Mouse (Mus musculus): ENCODE results near the gene Eid3. TPM values are rescaled to one million over a fixed set of nuclear protein-coding genes. Genes with fewer than 3 reads are reported as not detected.

Gene Eid3
- total and polyA plus RNA-seq, 3 experiments = 1.4 to 3.5 (median 1.5) TPM

GRCm38 (mm10) chr10:82897936-82898335 is 31.5 kb downstream of the Eid3 start:
- Histone ChIP-seq H3K9ac (ENCODE audit: insufficient read depth, low read depth) (no peak overlapping the region), H3K27me3 (replicated peaks) (no peaks in the 10 kb centered on the region), H3K4me1 (ENCODE audit: control insufficient read depth in 1 of 2, insufficient read depth in 2 of 2) (peaks cover 0 to 16% of the 10 kb centered on the region in 2 experiments; a peak in 2 of 4 replicates), H3K9me3 (replicated peaks; ENCODE audit: low read length) (peaks cover 4% of the 10 kb centered on the region), H3K4me2 (ENCODE audit: insufficient read depth, low read depth, poor library complexity, severe bottlenecking) (no peak overlapping the region), H3K36me3 (replicated peaks in 1 of 2; ENCODE audit: control insufficient read depth in 1 of 2, insufficient read depth in 1 of 2, low read length in 1 of 2) (peaks cover 41 to 62% of the 10 kb centered on the region in 2 experiments), H3K27ac (ENCODE audit: insufficient read depth, low read depth) (no peak overlapping the region), H3K79me2 (replicated peaks; ENCODE audit: control insufficient read depth, extremely low read depth, insufficient read depth, poor library complexity, severe bottlenecking) (no peaks in the 10 kb centered on the region), H3K4me3 (replicated peaks in 1 of 3; ENCODE audit: low read depth in 2 of 3, low read length in 2 of 3, poor library complexity in 1 of 3) (no peak overlapping the region)
- dilution Hi-C loops (cut with MboI; ENCODE audit: extremely low pct_ligation_motif_present, extremely low pct_unique_long_range_greater_than_20kb, low sequenced_read_pairs) (no loop called here), in situ Hi-C loops (cut with MboI; ENCODE audit: low pct_ligation_motif_present, low pct_unique_long_range_greater_than_20kb, low sequenced_read_pairs) (no loop called here)
- TF ChIP-seq JUND (conservative IDR thresholded peaks at IDR 0.05; ENCODE audit: low read depth, low read length) (no peak), UBTF (IDR thresholded peaks at IDR 0.05; ENCODE audit: low read depth, low read length) (no peak), RAD21 (IDR thresholded peaks at IDR 0.05; ENCODE audit: low read depth, low read length) (no peak), POLR2AphosphoS2 (IDR thresholded peaks at IDR 0.05; ENCODE audit: low read depth, low read length) (no peak), CTCF (conservative IDR thresholded peaks at IDR 0.05 in 1 of 2, IDR thresholded peaks at IDR 0.05 in 1 of 2; ENCODE audit: low read depth in 2 of 2, low read length in 2 of 2) (no peak), MEF2A (IDR thresholded peaks at IDR 0.05; ENCODE audit: borderline replicate concordance, low read depth, low read length) (no peak), USF1 (IDR thresholded peaks at IDR 0.05; ENCODE audit: low read depth, low read length) (no peak), IRF4 (IDR thresholded peaks at IDR 0.05; ENCODE audit: low read depth, low read length) (no peak), JUN (IDR thresholded peaks at IDR 0.05; ENCODE audit: insufficient read depth, low read depth, low read length) (no peak), KAT2A (IDR thresholded peaks at IDR 0.05; ENCODE audit: insufficient replicate concordance, low read length) (no peak)
- no peak for DNase-seq (ENCODE audit: extremely low read depth)

DNA sequence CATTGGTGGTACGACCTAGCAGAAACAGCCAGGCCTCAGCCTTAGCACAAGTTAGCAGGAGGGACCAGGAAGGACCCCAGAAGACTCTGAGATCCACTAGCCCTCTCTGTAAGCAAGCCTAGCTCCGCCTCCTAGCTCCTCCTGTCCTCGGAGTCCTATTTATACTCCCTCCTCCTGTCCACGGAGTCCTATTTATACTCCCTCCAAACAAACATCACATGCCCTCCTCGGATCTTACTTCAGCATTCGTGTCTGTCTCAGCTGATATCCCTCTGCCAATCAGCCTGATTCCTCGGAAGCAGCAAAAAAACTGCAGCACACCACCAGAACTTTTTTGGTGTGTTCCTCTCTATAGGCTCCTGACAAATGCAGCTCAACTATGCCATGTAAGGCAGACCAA is 32.5 kb downstream of the Eid3 start:
- peaks cover 5 to 24% of the 10 kb centered on the region in 2 experiments for H3K4me1 ChIP-seq (ENCODE audit: control insufficient read depth in 1 of 2, insufficient read depth in 2 of 2)
- peaks cover 4% of the 10 kb centered on the region for H3K9me3 ChIP-seq (replicated peaks; ENCODE audit: low read length)
- no peak for DNase-seq (ENCODE audit: extremely low read depth)
- dilution Hi-C loops (cut with MboI; ENCODE audit: extremely low pct_ligation_motif_present, extremely low pct_unique_long_range_greater_than_20kb, low sequenced_read_pairs) = no loop called here
- TF ChIP-seq PAX5 (IDR thresholded peaks at IDR 0.05; ENCODE audit: low read length) (no peak), JUN (IDR thresholded peaks at IDR 0.05; ENCODE audit: insufficient read depth, low read depth, low read length) (no peak), UBTF (IDR thresholded peaks at IDR 0.05; ENCODE audit: low read depth, low read length) (no peak), RAD21 (IDR thresholded peaks at IDR 0.05; ENCODE audit: low read depth, low read length) (no peak), CHD1 (IDR thresholded peaks at IDR 0.05; ENCODE audit: low read depth, low read length) (no peak)
- no peaks in the 10 kb centered on the region for H3K79me2 ChIP-seq (replicated peaks; ENCODE audit: control insufficient read depth, extremely low read depth, insufficient read depth, poor library complexity, severe bottlenecking)
- H3K4me3 ChIP-seq (replicated peaks in 1 of 3; ENCODE audit: low read depth in 2 of 3, low read length in 2 of 3, poor library complexity in 1 of 3) = no peak overlapping the region
- H3K9ac ChIP-seq (ENCODE audit: insufficient read depth, low read depth) = no peak overlapping the region
- peaks cover 34 to 52% of the 10 kb centered on the region in 2 experiments for H3K36me3 ChIP-seq (replicated peaks in 1 of 2; ENCODE audit: control insufficient read depth in 1 of 2, insufficient read depth in 1 of 2, low read length in 1 of 2)
- in situ Hi-C loops (cut with MboI; ENCODE audit: low pct_ligation_motif_present, low pct_unique_long_range_greater_than_20kb, low sequenced_read_pairs) = no loop called here
- no peak overlapping the region for H3K4me2 ChIP-seq (ENCODE audit: insufficient read depth, low read depth, poor library complexity, severe bottlenecking)
- H3K27ac ChIP-seq (ENCODE audit: insufficient read depth, low read depth) = no peak overlapping the region
- no peaks in the 10 kb centered on the region for H3K27me3 ChIP-seq (replicated peaks)
